ENCODE assay signal across 9 mouse cellular contexts in the genomic region with DNA sequence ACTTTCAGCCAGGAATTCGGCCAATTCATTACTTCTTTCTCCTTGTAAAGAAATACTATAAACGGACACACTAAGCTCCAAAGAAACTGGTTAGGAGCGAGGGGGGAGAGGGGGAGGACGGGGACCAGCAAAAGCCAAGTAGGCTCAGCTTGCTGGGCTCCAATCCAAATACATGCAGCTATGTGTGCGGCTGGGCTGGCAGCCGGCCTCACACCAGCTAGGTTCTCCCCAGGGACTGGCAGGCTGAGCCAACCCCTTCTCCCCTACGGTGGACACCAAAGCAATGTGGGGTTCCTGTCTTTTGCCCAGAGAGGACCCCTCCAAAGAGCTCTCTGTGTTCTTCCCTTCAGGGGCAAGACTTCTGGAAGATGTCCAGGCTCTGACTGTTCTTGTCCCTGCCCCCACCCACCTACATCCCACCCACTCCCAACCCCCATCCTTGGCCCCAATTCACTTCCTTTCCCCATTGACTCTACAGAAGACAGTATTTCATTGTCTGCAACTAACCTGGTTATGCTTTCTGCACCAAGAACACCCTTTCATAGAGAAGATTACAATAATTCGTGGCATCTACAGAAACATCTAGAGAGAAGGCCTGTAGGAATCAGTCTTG.
DNase-seq lines count a peak whose midpoint lies in the region; ATAC-seq and TF ChIP-seq lines count a peak whose summit lies in the region.
"Had no signal": no experiment of that assay in that cellular context is flagged by ENCODE, and none has a peak within 500 bp of the region (broad histone marks: within the 10 kb centered on the region; RNA-seq: fewer than 3 reads in every experiment).

No protein-coding gene starts in this region.

- H3K4me2 ChIP-seq in heart, embryonic 11.5 days: no peak overlapping the region
- H3K4me2 ChIP-seq in kidney, postnatal 0 days (ENCODE audit: low read length): no peak overlapping the region
- peak overlapping the region; percentile 29; the same call in 1 of the 2 replicates for H3K4me2 ChIP-seq in lung, embryonic 14.5 days

- no peak for TF ChIP-seq CTCF in kidney, postnatal 0 days (IDR thresholded peaks at IDR 0.05; ENCODE audit: low read depth)
- no peak for TF ChIP-seq CTCF in lung, embryonic 14.5 days (IDR thresholded peaks at IDR 0.05; ENCODE audit: low read depth)

- H3K4me3 ChIP-seq in heart, embryonic 11.5 days (ENCODE audit: low read depth, low read length): no peak overlapping the region
- no peak overlapping the region for H3K4me3 ChIP-seq in kidney, postnatal 0 days (replicated peaks; ENCODE audit: low read depth, low read length)
- no peak overlapping the region for H3K4me3 ChIP-seq in lung, embryonic 14.5 days (ENCODE audit: low read depth, low read length)
- H3K4me3 ChIP-seq: megakaryocyte, embryonic 14.5 days had no signal

- no peaks in the 10 kb centered on the region for H3K27me3 ChIP-seq in heart, embryonic 11.5 days (ENCODE audit: control insufficient read depth, insufficient read depth, low read length)
- no peaks in the 10 kb centered on the region for H3K27me3 ChIP-seq in kidney, postnatal 0 days (ENCODE audit: insufficient read depth, low read length)
- no peaks in the 10 kb centered on the region for H3K27me3 ChIP-seq in lung, embryonic 14.5 days (ENCODE audit: insufficient read depth, low read length)

- peak; percentile 97 for DNase-seq in heart, adult 11 months
- peak; percentile 74 to 86 for DNase-seq in cerebellum, postnatal 14 days
- peak; percentile 24 to 74 for DNase-seq in gastrocnemius, postnatal 4 days (ENCODE audit: low spot score in 2 of 2)
- DNase-seq in kidney, postnatal 0 days (ENCODE audit: low spot score): peak; percentile 19
- DNase-seq in lung, embryonic 14.5 days: peak; percentile 86
- DNase-seq in right cerebral cortex, postnatal 10 days (ENCODE audit: low spot score in 2 of 2): peak; percentile 85 to 86
- DNase-seq in thymus, postnatal 14 days: no peak

- H3K27ac ChIP-seq in heart, embryonic 11.5 days (ENCODE audit: low read depth, low read length): no peak overlapping the region
- no peak overlapping the region for H3K27ac ChIP-seq in kidney, postnatal 0 days
- peak overlapping the region; percentile 80 for H3K27ac ChIP-seq in lung, embryonic 14.5 days (ENCODE audit: low read depth)

- H3K9ac ChIP-seq in heart, embryonic 11.5 days (ENCODE audit: low read depth, low read length): no peak overlapping the region
- H3K9ac ChIP-seq in kidney, postnatal 0 days (ENCODE audit: low read depth, low read length): no peak overlapping the region
- H3K9ac ChIP-seq in lung, embryonic 14.5 days: no peak overlapping the region

- H3K9me3 ChIP-seq in heart, embryonic 11.5 days (replicated peaks; ENCODE audit: control insufficient read depth, low read length): no peaks in the 10 kb centered on the region
- H3K9me3 ChIP-seq in kidney, postnatal 0 days (replicated peaks; ENCODE audit: low read length): no peaks in the 10 kb centered on the region
- H3K9me3 ChIP-seq in lung, embryonic 14.5 days (ENCODE audit: low read depth, low read length): no peaks in the 10 kb centered on the region

- H3K36me3 ChIP-seq in heart, embryonic 11.5 days (ENCODE audit: control insufficient read depth, insufficient read depth, low read length): no peaks in the 10 kb centered on the region
- no peaks in the 10 kb centered on the region for H3K36me3 ChIP-seq in kidney, postnatal 0 days (ENCODE audit: insufficient read depth, low read length)
- H3K36me3 ChIP-seq in lung, embryonic 14.5 days (ENCODE audit: insufficient read depth): no peaks in the 10 kb centered on the region

- peaks cover 18% of the 10 kb centered on the region for H3K4me1 ChIP-seq in heart, embryonic 11.5 days (ENCODE audit: control insufficient read depth, insufficient read depth, low read length)
- peaks cover 6% of the 10 kb centered on the region; the same call in 1 of the 2 replicates for H3K4me1 ChIP-seq in kidney, postnatal 0 days (replicated peaks; ENCODE audit: insufficient read depth, low read length)
- peaks cover 20% of the 10 kb centered on the region for H3K4me1 ChIP-seq in lung, embryonic 14.5 days (ENCODE audit: insufficient read depth)

- ATAC-seq in heart, embryonic 11.5 days (replicated peaks; ENCODE audit: insufficient number of reproducible peaks, low FRiP score, low TSS enrichment): no peak
- no peak for ATAC-seq in kidney, postnatal 0 days (replicated peaks; ENCODE audit: low FRiP score, low read depth)
- peak; percentile 84 for ATAC-seq in lung, embryonic 14.5 days (ENCODE audit: insufficient read depth)

- WGBS in heart, embryonic 11.5 days (ENCODE audit: insufficient replicate concordance): 56% methylated on average over 8 of the region's 8 CpGs
- 52% methylated on average over 8 of the region's 8 CpGs for WGBS in kidney, postnatal 0 days
- 33% methylated on average over 8 of the region's 8 CpGs for WGBS in lung, embryonic 14.5 days
